Mouse (Mus musculus): Measurements from ENCODE around the gene Rhox3f. TPM values are rescaled to one million over a fixed set of nuclear protein-coding genes. Genes with fewer than 3 reads are reported as not detected.

Rhox3f gene
- not detected for polyA plus RNA-seq (2014; fragmentation: Illumina TruSeq; extraction: RNeasy Lipid Tissue Mini Kit (QIAGEN cat#74804); ENCODE audit: insufficient read depth, low read depth, low replicate concordance)

GRCm38 (mm10) chrX:37580692-37581091 lies at the start of gene Rhox3f:
Gene Rhox3f, plus strand, starts transcription at chrX:37580992.

GRCm38 (mm10) chrX:37541719-37542118 lies 39.1 kb upstream of the Rhox3f start, which contains the start of gene Rhox3e:
Gene Rhox3e, plus strand, starts transcription at chrX:37542019.

GRCm38 (mm10) chrX:37557112-37557511 lies 23.7 kb upstream of the Rhox3f start, which contains the start of gene Rhox4e:
Gene Rhox4e, plus strand, starts transcription at chrX:37557412.

GRCm38 (mm10) chrX:37571105-37571504 lies 9.7 kb upstream of the Rhox3f start, which contains the start of gene Rhox2f:
Gene Rhox2f, plus strand, starts transcription at chrX:37571405.

GRCm38 (mm10) chrX:37607604-37608003 lies 26.8 kb downstream of the Rhox3f start, which contains the start of gene Rhox4f:
Gene Rhox4f, minus strand, starts transcription at chrX:37607704.

GRCm38 (mm10) chrX:37628512-37628911 lies 47.7 kb downstream of the Rhox3f start, which contains the start of gene Rhox3g:
Gene Rhox3g, minus strand, starts transcription at chrX:37628612.

Other genes starting within 250 kb of the Rhox3f start
- not detected for gene Rhox3a2, start 201.0 kb upstream of the Rhox3f start, polyA plus RNA-seq (2014; fragmentation: Illumina TruSeq; extraction: RNeasy Lipid Tissue Mini Kit (QIAGEN cat#74804); ENCODE audit: insufficient read depth, low read depth, low replicate concordance)
- not detected for gene Rhox4a2, start 190.1 kb upstream of the Rhox3f start, polyA plus RNA-seq (2014; fragmentation: Illumina TruSeq; extraction: RNeasy Lipid Tissue Mini Kit (QIAGEN cat#74804); ENCODE audit: insufficient read depth, low read depth, low replicate concordance)
- not detected for gene Rhox2b, start 168.9 kb upstream of the Rhox3f start, polyA plus RNA-seq (2014; fragmentation: Illumina TruSeq; extraction: RNeasy Lipid Tissue Mini Kit (QIAGEN cat#74804); ENCODE audit: insufficient read depth, low read depth, low replicate concordance)
- gene Rhox4b, start 148.5 kb upstream of the Rhox3f start, polyA plus RNA-seq (2014; fragmentation: Illumina TruSeq; extraction: RNeasy Lipid Tissue Mini Kit (QIAGEN cat#74804); ENCODE audit: insufficient read depth, low read depth, low replicate concordance): not detected
- not detected for gene Rhox2c, start 127.3 kb upstream of the Rhox3f start, polyA plus RNA-seq (2014; fragmentation: Illumina TruSeq; extraction: RNeasy Lipid Tissue Mini Kit (QIAGEN cat#74804); ENCODE audit: insufficient read depth, low read depth, low replicate concordance)
- gene Rhox3c, start 122.4 kb upstream of the Rhox3f start, polyA plus RNA-seq (2014; fragmentation: Illumina TruSeq; extraction: RNeasy Lipid Tissue Mini Kit (QIAGEN cat#74804); ENCODE audit: insufficient read depth, low read depth, low replicate concordance): not detected
- gene Rhox4c, start 100.7 kb upstream of the Rhox3f start, polyA plus RNA-seq (2014; fragmentation: Illumina TruSeq; extraction: RNeasy Lipid Tissue Mini Kit (QIAGEN cat#74804); ENCODE audit: insufficient read depth, low read depth, low replicate concordance): not detected
- gene Rhox2d, start 87.6 kb upstream of the Rhox3f start, polyA plus RNA-seq (2014; fragmentation: Illumina TruSeq; extraction: RNeasy Lipid Tissue Mini Kit (QIAGEN cat#74804); ENCODE audit: insufficient read depth, low read depth, low replicate concordance): not detected
- gene Rhox4d, start 66.6 kb upstream of the Rhox3f start, polyA plus RNA-seq (2014; fragmentation: Illumina TruSeq; extraction: RNeasy Lipid Tissue Mini Kit (QIAGEN cat#74804); ENCODE audit: insufficient read depth, low read depth, low replicate concordance): not detected
- gene Rhox2e, start 50.5 kb upstream of the Rhox3f start, polyA plus RNA-seq (2014; fragmentation: Illumina TruSeq; extraction: RNeasy Lipid Tissue Mini Kit (QIAGEN cat#74804); ENCODE audit: insufficient read depth, low read depth, low replicate concordance): not detected
- gene Rhox3e, start 39.0 kb upstream of the Rhox3f start, polyA plus RNA-seq (2014; fragmentation: Illumina TruSeq; extraction: RNeasy Lipid Tissue Mini Kit (QIAGEN cat#74804); ENCODE audit: insufficient read depth, low read depth, low replicate concordance): not detected
- not detected for gene Rhox4e, start 23.6 kb upstream of the Rhox3f start, polyA plus RNA-seq (2014; fragmentation: Illumina TruSeq; extraction: RNeasy Lipid Tissue Mini Kit (QIAGEN cat#74804); ENCODE audit: insufficient read depth, low read depth, low replicate concordance)
- gene Rhox2f, start 9.6 kb upstream of the Rhox3f start, polyA plus RNA-seq (2014; fragmentation: Illumina TruSeq; extraction: RNeasy Lipid Tissue Mini Kit (QIAGEN cat#74804); ENCODE audit: insufficient read depth, low read depth, low replicate concordance): not detected
- not detected for gene Rhox4f, start 26.7 kb downstream of the Rhox3f start, polyA plus RNA-seq (2014; fragmentation: Illumina TruSeq; extraction: RNeasy Lipid Tissue Mini Kit (QIAGEN cat#74804); ENCODE audit: insufficient read depth, low read depth, low replicate concordance)
- not detected for gene Rhox3g, start 47.6 kb downstream of the Rhox3f start, polyA plus RNA-seq (2014; fragmentation: Illumina TruSeq; extraction: RNeasy Lipid Tissue Mini Kit (QIAGEN cat#74804); ENCODE audit: insufficient read depth, low read depth, low replicate concordance)
- gene Rhox2g, start 62.5 kb downstream of the Rhox3f start, polyA plus RNA-seq (2014; fragmentation: Illumina TruSeq; extraction: RNeasy Lipid Tissue Mini Kit (QIAGEN cat#74804); ENCODE audit: insufficient read depth, low read depth, low replicate concordance): not detected
- gene Rhox4g, start 70.3 kb downstream of the Rhox3f start, polyA plus RNA-seq (2014; fragmentation: Illumina TruSeq; extraction: RNeasy Lipid Tissue Mini Kit (QIAGEN cat#74804); ENCODE audit: insufficient read depth, low read depth, low replicate concordance): not detected
- not detected for gene Rhox3h, start 87.8 kb downstream of the Rhox3f start, polyA plus RNA-seq (2014; fragmentation: Illumina TruSeq; extraction: RNeasy Lipid Tissue Mini Kit (QIAGEN cat#74804); ENCODE audit: insufficient read depth, low read depth, low replicate concordance)
- not detected for gene Rhox2h, start 92.3 kb downstream of the Rhox3f start, polyA plus RNA-seq (2014; fragmentation: Illumina TruSeq; extraction: RNeasy Lipid Tissue Mini Kit (QIAGEN cat#74804); ENCODE audit: insufficient read depth, low read depth, low replicate concordance)
- gene Rhox5, start 223.8 kb downstream of the Rhox3f start, polyA plus RNA-seq (2014; fragmentation: Illumina TruSeq; extraction: RNeasy Lipid Tissue Mini Kit (QIAGEN cat#74804); ENCODE audit: insufficient read depth, low read depth, low replicate concordance): 0.45 TPM
- not detected for gene Rhox6, start 245.9 kb downstream of the Rhox3f start, polyA plus RNA-seq (2014; fragmentation: Illumina TruSeq; extraction: RNeasy Lipid Tissue Mini Kit (QIAGEN cat#74804); ENCODE audit: insufficient read depth, low read depth, low replicate concordance)